Comparison of ENCODE assay signal across 10 mouse cellular contexts in the genomic region with DNA sequence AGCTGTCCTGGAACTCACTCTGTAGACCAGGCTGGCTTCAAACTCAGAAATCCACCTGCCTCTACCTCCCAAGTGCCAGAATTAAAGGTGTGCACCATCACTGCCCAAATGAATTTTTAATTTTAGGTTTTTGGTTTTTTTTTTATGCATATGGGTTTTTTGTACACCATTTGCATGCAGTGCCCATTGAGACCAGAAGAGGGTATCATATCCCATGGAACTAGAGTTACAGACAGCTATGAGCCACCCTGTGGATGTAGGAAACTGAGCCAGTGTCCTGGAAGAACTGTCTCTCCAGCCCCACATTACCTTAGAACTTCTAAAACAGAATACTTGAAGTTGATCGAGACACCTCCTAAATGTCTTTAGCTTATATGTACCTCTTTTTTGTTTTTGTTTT. TPM values are rescaled to one million over a fixed set of nuclear protein-coding genes. Genes with fewer than 3 reads are reported as not detected.
A peak's percentile ranks its signal among the peaks of the same experiment; 100 is the strongest.
DNase-seq lines count a peak whose midpoint lies in the region; TF ChIP-seq lines count a peak whose summit lies in the region.
"Had no signal": no experiment of that assay in that cellular context is flagged by ENCODE, and none has a peak within 500 bp of the region (broad histone marks: within the 10 kb centered on the region; RNA-seq: fewer than 3 reads in every experiment).

No protein-coding gene starts in this region.

- H3K4me3 ChIP-seq in cortical plate, adult 2 months (ENCODE audit: insufficient read depth, low read length) = no peak overlapping the region
- H3K4me3 ChIP-seq: erythroblast, embryonic 14.5 days had no signal

- no peak for TF ChIP-seq POLR2A in cortical plate, adult 2 months (IDR thresholded peaks at IDR 0.05; ENCODE audit: extremely low read depth, insufficient read depth, low read length)

- no peak overlapping the region for H3K27ac ChIP-seq in cortical plate, adult 2 months (ENCODE audit: insufficient read depth, low read length)

- no peaks in the 10 kb centered on the region; the same call in 1 of the 2 replicates for H3K4me1 ChIP-seq in cortical plate, adult 2 months (ENCODE audit: control insufficient read depth, insufficient read depth, low read length)

- peak; percentile 43 to 45 for DNase-seq in heart, postnatal 10 days
- no peak for DNase-seq in heart, postnatal 25 days (ENCODE audit: low spot score)
- peak; percentile 16 for DNase-seq in thymus, postnatal 0 days (ENCODE audit: low spot score)
- no peak for DNase-seq in thymus, adult 18-20 months
- no peak for DNase-seq in urinary bladder, adult 18-20 months (ENCODE audit: low spot score in 2 of 2)
- no peak for DNase-seq in gastrocnemius, postnatal 4 days (ENCODE audit: low spot score in 2 of 2)
- no peak for DNase-seq in right cerebral cortex, postnatal 36 days (ENCODE audit: low spot score in 2 of 2)
- DNase-seq: adrenal gland, adult 2 months had no signal

- intact Hi-C loops in heart, postnatal 10 days (cut with DNase I) = loop anchor here (5.0 kb wide), 2 partner anchors 126 to 199 kb away; no protein-coding TSS in a partner anchor
- intact Hi-C loops in heart, postnatal 25 days (cut with DNase I) = loop anchor here (5.0 kb wide), 1 partner anchor 126 kb away; no protein-coding TSS in a partner anchor

- peak; percentile 25; the same call in 1 of the 2 replicates for TF ChIP-seq CTCF in cortical plate, adult 2 months (IDR thresholded peaks at IDR 0.05; ENCODE audit: extremely low read depth, insufficient read depth, low read length)

RNA-seq across cellular contexts. Expression of a gene that starts 16.5 kb away (rescaled TPM):
- 100 to 1,000 TPM; 374 to 404 TPM for total RNA-seq in heart, postnatal 10 days (2021)
- total RNA-seq in heart, postnatal 25 days (2021) = 100 to 1,000 TPM; 444 to 470 TPM
- polyA plus RNA-seq in thymus, postnatal 0 days (2015; fragmentation: Nextera tagmentation; extraction: Ambion mirVana) = 46.8 and 48.8 TPM in 2 replicates
- 131 and 133 TPM in 2 replicates for polyA plus RNA-seq in cortical plate, adult 2 months (2012; rRNA removed)
- total RNA-seq in gastrocnemius, postnatal 4 days (2021) = 10 to 100 TPM; 32.0 to 34.0 TPM

RNA-seq across cellular contexts. Expression of a gene that starts 54.2 kb away (rescaled TPM):
- total RNA-seq in heart, postnatal 10 days (2021) = 10 to 100 TPM; 15.2 to 16.1 TPM
- 10 to 100 TPM; 16.1 to 16.6 TPM for total RNA-seq in heart, postnatal 25 days (2021)
- polyA plus RNA-seq in thymus, postnatal 0 days (2015; fragmentation: Nextera tagmentation; extraction: Ambion mirVana) = 18.5 and 20.4 TPM in 2 replicates
- 56.2 and 57.8 TPM in 2 replicates for polyA plus RNA-seq in cortical plate, adult 2 months (2012; rRNA removed)
- 10 to 100 TPM in 1 of 2 experiments, 1 to 10 TPM in 1; 9.9 to 10.0 TPM for total RNA-seq in gastrocnemius, postnatal 4 days (2021)

Comparison
In these comparisons a context has a peak if more than half of its experiments do, and no peak if none do; other contexts are left out.
1. DNase-seq: peak in heart, postnatal 10 days (2 of 2) and thymus, postnatal 0 days (single experiment); none in heart, postnatal 25 days (single experiment), thymus, adult 18-20 months (0 of 2), urinary bladder, adult 18-20 months (0 of 2), gastrocnemius, postnatal 4 days (0 of 2) and right cerebral cortex, postnatal 36 days (0 of 2).
2. RNA of a gene that starts 16.5 kb away (total RNA-seq): 444 to 470 TPM in heart, postnatal 25 days and 374 to 404 TPM in heart, postnatal 10 days; 32.0 to 34.0 TPM in gastrocnemius, postnatal 4 days; every median in the first group is over 10 times any median in the second.